16 mouse cellular contexts compared by ENCODE assay signal in the genomic region with DNA sequence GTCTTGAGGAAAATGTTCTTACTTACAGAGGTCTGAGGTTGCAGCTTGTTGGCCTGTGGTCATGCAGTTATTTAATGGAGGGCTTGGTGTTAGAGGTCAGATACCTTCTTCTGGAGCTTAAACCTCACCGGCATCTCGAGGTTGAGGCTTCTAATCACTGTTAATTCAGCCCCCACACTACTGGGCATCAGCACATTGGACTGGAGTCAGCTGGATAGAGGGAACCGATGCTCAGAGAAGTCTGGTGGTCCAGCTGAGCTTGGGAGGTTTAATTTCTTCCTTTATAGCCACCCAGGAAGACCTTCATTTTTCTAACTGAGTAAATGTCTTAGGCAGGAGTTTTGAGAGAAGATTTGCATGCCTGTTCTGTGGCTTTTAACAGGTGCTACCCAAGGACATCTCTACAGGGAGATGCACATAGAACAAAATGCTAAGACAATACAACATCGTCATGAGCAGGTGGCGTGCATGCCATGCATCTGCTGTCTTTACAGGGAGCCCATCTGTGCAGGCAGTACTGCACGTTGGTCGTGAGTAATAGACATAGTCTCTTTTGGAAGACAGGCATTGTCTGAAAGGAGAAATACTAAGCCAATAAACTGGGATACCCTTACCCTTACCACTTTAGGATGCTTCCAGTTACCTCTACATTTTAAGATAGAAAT.
DNase-seq lines count a peak whose midpoint lies in the region; ATAC-seq and TF ChIP-seq lines count a peak whose summit lies in the region.
"Had no signal": no experiment of that assay in that cellular context is flagged by ENCODE, and none has a peak within 500 bp of the region (broad histone marks: within the 10 kb centered on the region; RNA-seq: fewer than 3 reads in every experiment).

No protein-coding gene starts in this region.

- no peaks in the 10 kb centered on the region for H3K27me3 ChIP-seq in forebrain, postnatal 0 days (ENCODE audit: insufficient read depth, low read length)
- 0 out of 2 replicates have a peak, but pooled peaks cover 2% of the 10 kb centered on the region for H3K27me3 ChIP-seq in forebrain, embryonic 16.5 days (replicated peaks; ENCODE audit: control insufficient read depth, insufficient read depth, low read length)
- no peaks in the 10 kb centered on the region for H3K27me3 ChIP-seq in kidney, embryonic 16.5 days (ENCODE audit: insufficient read depth, low read length)
- H3K27me3 ChIP-seq: kidney, embryonic 15.5 days; limb, embryonic 13.5 days; midbrain, embryonic 12.5 days had no signal

- no peak overlapping the region for H3K27ac ChIP-seq in forebrain, postnatal 0 days (ENCODE audit: low read depth, low read length)
- no peak overlapping the region for H3K27ac ChIP-seq in forebrain, embryonic 16.5 days (ENCODE audit: low read length)
- H3K27ac ChIP-seq in layer of hippocampus, adult 2 months: peak overlapping the region; percentile 72
- H3K27ac ChIP-seq in kidney, embryonic 16.5 days (ENCODE audit: low read length): no peak overlapping the region
- H3K27ac ChIP-seq: kidney, embryonic 15.5 days; left cerebral cortex, adult 2 months; limb, embryonic 13.5 days; midbrain, embryonic 12.5 days had no signal

- TF ChIP-seq CTCF in forebrain, postnatal 0 days (IDR thresholded peaks at IDR 0.05; ENCODE audit: low read depth): no peak
- no peak for TF ChIP-seq CTCF in layer of hippocampus, adult 2 months (conservative IDR thresholded peaks at IDR 0.05)

- no peak overlapping the region for H3K4me3 ChIP-seq in forebrain, postnatal 0 days (ENCODE audit: low read depth, low read length)
- no peak overlapping the region for H3K4me3 ChIP-seq in forebrain, embryonic 16.5 days (replicated peaks; ENCODE audit: low read length)
- H3K4me3 ChIP-seq in layer of hippocampus, adult 2 months: no peak overlapping the region
- H3K4me3 ChIP-seq in kidney, embryonic 16.5 days (ENCODE audit: low read length): no peak overlapping the region
- H3K4me3 ChIP-seq: kidney, embryonic 15.5 days; left cerebral cortex, adult 2 months; limb, embryonic 13.5 days; midbrain, embryonic 12.5 days; myocyte had no signal

- no peak overlapping the region for H3K9ac ChIP-seq in forebrain, postnatal 0 days
- no peak overlapping the region for H3K9ac ChIP-seq in forebrain, embryonic 16.5 days (replicated peaks; ENCODE audit: low read depth, low read length)
- H3K9ac ChIP-seq in kidney, embryonic 16.5 days (replicated peaks; ENCODE audit: low read length): no peak overlapping the region
- H3K9ac ChIP-seq: kidney, embryonic 15.5 days; limb, embryonic 13.5 days; midbrain, embryonic 12.5 days had no signal

- DNase-seq in forebrain, postnatal 0 days: peak; percentile 52
- peak; percentile 96 for DNase-seq in brain, adult 2 months (ENCODE audit: low read depth, low spot score)
- peak; percentile 74 for DNase-seq in cerebellum, adult 8-10 months
- DNase-seq in layer of hippocampus, adult 2 months (ENCODE audit: low spot score in 2 of 2): peak; percentile 69 to 77
- DNase-seq in adrenal gland, adult 8-10 months: no peak
- DNase-seq in urinary bladder, postnatal 10 days (ENCODE audit: low spot score): no peak
- DNase-seq: embryo, embryonic 11 days; gastrocnemius, postnatal 14 days; lung, postnatal 36 days had no signal

- 54% methylated on average over 7 of the region's 7 CpGs for WGBS in forebrain, postnatal 0 days
- 53% methylated on average over 7 of the region's 7 CpGs for WGBS in forebrain, embryonic 16.5 days
- 79% methylated on average over 7 of the region's 7 CpGs for WGBS in kidney, embryonic 16.5 days

- no peaks in the 10 kb centered on the region for H3K4me1 ChIP-seq in forebrain, postnatal 0 days (ENCODE audit: insufficient read depth)
- peaks cover 5% of the 10 kb centered on the region for H3K4me1 ChIP-seq in forebrain, embryonic 16.5 days (replicated peaks; ENCODE audit: control insufficient read depth, insufficient read depth, low read length)
- no peaks in the 10 kb centered on the region for H3K4me1 ChIP-seq in kidney, embryonic 16.5 days (ENCODE audit: insufficient read depth, low read length)
- H3K4me1 ChIP-seq: kidney, embryonic 15.5 days; midbrain, embryonic 12.5 days had no signal

- ATAC-seq in forebrain, postnatal 0 days: no peak
- no peak for ATAC-seq in forebrain, embryonic 16.5 days
- ATAC-seq in kidney, embryonic 16.5 days (ENCODE audit: low FRiP score, low TSS enrichment): no peak

- no peaks in the 10 kb centered on the region for H3K9me3 ChIP-seq in forebrain, postnatal 0 days (ENCODE audit: low read length)
- no peaks in the 10 kb centered on the region for H3K9me3 ChIP-seq in forebrain, embryonic 16.5 days (ENCODE audit: control insufficient read depth, low read length)
- H3K9me3 ChIP-seq in kidney, embryonic 16.5 days (ENCODE audit: low read length): no peaks in the 10 kb centered on the region
- H3K9me3 ChIP-seq: kidney, embryonic 15.5 days; limb, embryonic 13.5 days; midbrain, embryonic 12.5 days had no signal

- H3K36me3 ChIP-seq in forebrain, postnatal 0 days (ENCODE audit: insufficient read depth): no peaks in the 10 kb centered on the region
- H3K36me3 ChIP-seq in forebrain, embryonic 16.5 days (ENCODE audit: control insufficient read depth, insufficient read depth): no peaks in the 10 kb centered on the region
- no peaks in the 10 kb centered on the region for H3K36me3 ChIP-seq in kidney, embryonic 16.5 days (ENCODE audit: insufficient read depth, low read length)
- H3K36me3 ChIP-seq: kidney, embryonic 15.5 days; limb, embryonic 13.5 days; midbrain, embryonic 12.5 days had no signal

- no peak overlapping the region for H3K4me2 ChIP-seq in forebrain, postnatal 0 days (ENCODE audit: low read depth)
- H3K4me2 ChIP-seq in forebrain, embryonic 16.5 days (ENCODE audit: low read length): no peak overlapping the region
- H3K4me2 ChIP-seq in kidney, embryonic 16.5 days (replicated peaks; ENCODE audit: low read depth, low read length): no peak overlapping the region
- H3K4me2 ChIP-seq: kidney, embryonic 15.5 days; limb, embryonic 13.5 days; midbrain, embryonic 12.5 days had no signal

Comparison
In these comparisons a context has a peak if more than half of its experiments do, and no peak if none do; other contexts are left out.
1. DNase-seq: peak in forebrain, postnatal 0 days (single experiment), brain, adult 2 months (single experiment), cerebellum, adult 8-10 months (single experiment) and layer of hippocampus, adult 2 months (2 of 2); none in adrenal gland, adult 8-10 months (single experiment) and urinary bladder, postnatal 10 days (single experiment).